Mouse (Mus musculus) bone marrow, adult 2 months (tissue): ENCODE results near the gene Wdr20. TPM values are rescaled to one million over a fixed set of nuclear protein-coding genes. Genes with fewer than 3 reads are reported as not detected.
"Not testable (repeated sequence)": the region's sequence is repeated elsewhere in the genome, so short reads cannot be mapped to it uniquely, and the experiment has no call there.

Experiments used
- H3K27ac ChIP-seq: fragments of 200-500 bp; 2 replicates; pipeline ENCODE4 v1.5.1; 2012; ENCODE audit warnings: low read depth, mild to moderate bottlenecking, control low read depth, inconsistent platforms, low read length; ENCODE audit not compliant: control insufficient read depth, poor library complexity, insufficient read depth
- H3K4me1 ChIP-seq: fragments of 200-500 bp; 2 replicates; pipeline ENCODE4 v1.6.1; 2011; ENCODE audit warnings: low read length; ENCODE audit not compliant: control insufficient read depth, insufficient read depth
- H3K4me3 ChIP-seq: fragments of 200-500 bp; replicated peaks from 2 replicates; pipeline ENCODE3; 2011; ENCODE audit warnings: mild to moderate bottlenecking, low read depth, low read length, control low read depth; ENCODE audit not compliant: control insufficient read depth
- CTCF ChIP-seq: fragments of 200-500 bp; IDR thresholded peaks from 2 replicates; pipeline ENCODE4 v1.5.1; 2011; ENCODE audit warnings: low read length, control low read depth; ENCODE audit not compliant: control insufficient read depth, insufficient read depth
- POLR2A ChIP-seq: fragments of 200-500 bp; IDR thresholded peaks from 2 replicates; pipeline ENCODE4 v1.6.1; 2011; ENCODE audit warnings: low read depth, mild to moderate bottlenecking, control low read depth, low read length, borderline replicate concordance; ENCODE audit not compliant: control insufficient read depth
- WGBS: fragments of 180-500 bp; shearing (Covaris S2); methylation state at CpG from one replicate; pipeline ENCODE4 v1.1.7; 2018; 5-methylcytosine and 5-hydroxymethylcytosine counted together
- polyA plus RNA-seq: library from polyadenylated mRNA; stranded (reverse); fragments of >200 nt; gene quantifications from 2 replicates; pipeline ENCODE4 v1.2.4, GENCODE M21; 2011; ENCODE audit warnings: low replicate concordance; ENCODE audit not compliant: missing spikeins, insufficient read depth, insufficient read length

Wdr20 gene
- polyA plus RNA-seq, 1 experiment = 16.6 TPM

DNA sequence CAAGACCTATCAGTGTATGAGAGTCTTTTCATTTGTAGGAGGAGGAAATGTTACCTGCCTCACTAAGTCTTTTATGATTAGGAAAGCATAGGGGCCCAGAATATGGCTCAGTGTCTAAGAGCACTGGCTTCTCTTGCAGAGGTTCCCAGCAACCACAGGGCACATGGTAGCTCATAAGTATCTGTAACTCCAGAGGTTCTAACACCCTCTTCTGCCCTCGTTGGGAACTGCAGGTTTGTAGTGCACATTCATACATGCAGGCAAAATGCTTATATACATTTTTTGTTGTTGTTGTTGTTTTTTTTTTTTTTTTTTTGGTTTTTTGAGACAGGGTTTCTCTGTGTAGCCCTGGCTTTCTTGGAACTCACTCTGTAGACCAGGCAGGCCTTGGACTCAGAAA is 11.3 kb upstream of the Wdr20 start:
- WGBS = 66% methylated on average over 1 of the region's 1 CpGs
- TF ChIP-seq CTCF (no peak), POLR2A (no peak)
- H3K4me1 ChIP-seq = no peaks in the 10 kb centered on the region
- no peak overlapping the region for H3K4me3 ChIP-seq
- no peak overlapping the region for H3K27ac ChIP-seq

DNA sequence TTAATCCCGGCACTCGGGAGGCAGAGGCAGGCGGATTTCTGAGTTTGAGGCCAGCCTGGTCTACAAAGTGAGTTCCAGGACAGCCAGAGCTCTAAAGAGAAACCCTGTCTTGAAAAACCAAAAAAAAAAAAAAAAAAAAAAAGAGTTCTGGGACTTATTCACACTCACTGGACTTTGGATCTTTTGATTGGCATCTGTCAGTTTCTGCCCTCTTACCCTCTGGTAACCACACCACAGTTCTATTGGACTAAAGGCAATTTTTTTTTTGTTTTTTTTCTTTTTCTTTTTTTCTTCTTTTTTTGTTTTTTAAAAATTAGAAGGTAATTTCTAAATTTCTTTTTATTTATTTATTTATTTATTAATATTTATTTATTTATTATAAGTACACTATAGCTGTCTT is 4.5 kb upstream of the Wdr20 start:
- H3K27ac ChIP-seq, H3K4me3 ChIP-seq, H3K4me1 ChIP-seq: not testable (repeated sequence)
- WGBS = 95% methylated on average over 3 of the region's 3 CpGs

DNA sequence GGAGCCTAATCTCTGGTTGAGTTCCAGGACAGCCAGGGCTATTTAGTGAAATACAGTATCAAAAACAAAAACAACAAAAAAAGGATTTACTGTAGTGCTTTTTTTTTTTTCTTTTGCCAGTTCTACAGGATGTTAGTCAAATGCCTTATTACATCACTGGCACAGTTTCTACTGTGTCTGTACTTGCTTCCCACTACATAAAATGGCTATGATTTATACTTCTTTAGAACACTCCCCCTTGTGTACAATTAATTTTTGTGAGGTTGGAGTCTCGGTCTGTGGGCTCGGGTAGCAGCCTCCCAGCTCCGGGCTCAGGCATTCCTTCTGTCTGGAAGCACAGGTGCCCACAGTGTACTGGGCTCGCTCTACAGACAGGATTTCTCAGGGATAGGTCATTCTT is 1.1 kb upstream of the Wdr20 start:
- peak overlapping the region; percentile 17 for H3K4me3 ChIP-seq
- WGBS = 7% methylated on average over 4 of the region's 4 CpGs
- no peaks in the 10 kb centered on the region; the same call in 1 of the 2 replicates for H3K4me1 ChIP-seq
- no peak for TF ChIP-seq POLR2A
- TF ChIP-seq CTCF = no peak
- H3K27ac ChIP-seq = no peak overlapping the region; the same call in 1 of the 2 replicates

DNA sequence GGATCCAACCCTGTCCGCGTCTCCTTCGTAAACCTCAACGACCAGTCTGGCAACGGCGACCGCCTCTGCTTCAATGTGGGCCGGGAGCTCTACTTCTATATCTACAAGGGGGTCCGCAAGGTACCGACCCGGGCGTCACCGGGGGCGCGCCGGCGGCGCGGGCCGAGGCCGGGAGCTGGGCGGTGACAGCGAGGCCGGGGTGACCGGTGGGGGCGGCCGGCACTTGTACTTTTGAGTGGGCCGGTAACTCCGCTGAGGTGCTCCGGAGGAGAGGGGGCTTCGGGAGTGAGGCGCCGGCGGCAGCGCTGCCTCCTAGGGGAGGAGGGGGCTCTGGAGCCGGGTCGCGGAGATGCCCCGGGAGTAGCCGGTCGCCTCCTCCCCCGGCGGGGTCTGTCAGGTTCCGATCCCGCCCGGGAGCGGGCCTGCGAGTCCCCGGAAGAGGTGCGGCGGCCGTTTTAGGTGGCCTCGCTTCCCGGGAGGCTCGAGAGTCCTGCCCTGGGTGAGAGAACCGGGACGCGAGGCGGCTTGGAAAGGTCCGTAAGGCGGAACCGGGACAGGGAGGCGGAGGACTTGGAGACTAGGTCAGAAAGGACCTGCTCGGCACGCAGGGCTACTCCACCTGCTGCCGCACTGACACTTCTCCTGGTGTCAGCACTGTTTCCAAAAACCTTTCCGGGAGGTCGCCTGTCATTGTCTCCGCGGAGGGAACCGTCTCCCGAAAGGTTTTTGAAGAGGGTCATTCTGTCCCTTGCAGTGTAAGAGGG is 596 bp downstream of the Wdr20 start:
- WGBS = under 1% methylated on average over 72 of the region's 72 CpGs
- TF ChIP-seq CTCF (no peak), POLR2A (peak; percentile 36; the same call in 1 of the 2 replicates)
- Histone ChIP-seq H3K4me1 (no peaks in the 10 kb centered on the region; the same call in 1 of the 2 replicates), H3K4me3 (peak overlapping the region; percentile 77), H3K27ac (peak overlapping the region; percentile 78)

DNA sequence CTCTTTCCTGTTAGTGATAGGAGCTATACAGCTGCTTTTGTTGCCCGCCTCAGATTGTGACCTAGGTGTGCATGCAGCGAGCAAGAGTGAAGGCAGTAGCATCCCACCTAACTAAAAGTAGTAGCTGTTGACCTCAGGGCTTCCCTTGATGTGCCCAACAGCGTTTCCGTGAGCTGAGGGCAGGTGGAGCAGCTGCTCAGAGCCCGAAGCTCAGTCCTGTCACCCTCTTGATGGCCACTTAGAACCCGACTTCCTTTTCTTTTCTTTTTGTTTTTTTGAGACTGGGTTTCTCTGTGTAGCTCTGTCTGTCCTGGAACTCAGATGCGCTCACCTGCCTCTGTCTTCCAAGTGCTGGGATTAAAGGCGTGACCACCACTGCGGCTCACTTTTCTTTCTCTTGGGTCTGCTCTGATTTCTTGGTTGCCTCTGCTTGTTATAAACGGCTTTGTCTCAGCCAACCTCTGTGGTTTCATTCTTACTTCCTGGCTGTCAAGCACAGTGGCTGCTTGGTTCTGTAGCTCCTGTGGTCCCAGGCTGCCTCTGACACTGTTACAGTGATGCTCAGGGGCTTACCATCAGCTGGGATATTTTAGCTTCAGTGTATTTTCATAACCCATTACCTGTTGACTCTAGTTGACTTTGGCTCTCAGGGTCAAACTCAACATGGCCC is 13.2 kb downstream of the Wdr20 start:
- TF ChIP-seq POLR2A (no peak), CTCF (no peak)
- Histone ChIP-seq H3K4me3 (no peak overlapping the region), H3K4me1 (no peaks in the 10 kb centered on the region; the same call in 1 of the 2 replicates), H3K27ac (no peak overlapping the region)
- WGBS = 19% methylated on average over 10 of the region's 10 CpGs

DNA sequence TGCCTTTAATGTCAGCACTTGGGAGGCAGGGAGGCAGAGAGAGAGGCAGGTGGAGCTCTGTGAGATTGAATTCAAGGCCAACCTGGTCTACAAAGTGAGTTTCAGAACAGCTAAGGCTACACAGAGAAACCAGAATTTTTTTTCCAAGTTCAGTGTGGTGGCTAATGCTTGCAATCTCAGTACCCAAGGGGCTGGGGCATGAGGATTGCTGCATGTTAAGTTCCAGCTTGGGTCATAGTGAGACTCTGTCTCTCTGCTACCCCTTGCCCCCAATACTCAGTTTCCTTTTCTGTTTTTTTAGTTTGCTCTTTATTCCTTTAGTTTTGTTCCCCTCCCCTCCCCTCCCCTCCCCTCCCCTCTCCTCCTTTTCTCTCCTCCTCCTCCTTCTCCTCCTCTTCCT is 15.0 kb downstream of the Wdr20 start:
- Histone ChIP-seq H3K27ac (no peak overlapping the region), H3K4me1 (no peaks in the 10 kb centered on the region; the same call in 1 of the 2 replicates), H3K4me3 (no peak overlapping the region)
- TF ChIP-seq CTCF (no peak), POLR2A (no peak)

DNA sequence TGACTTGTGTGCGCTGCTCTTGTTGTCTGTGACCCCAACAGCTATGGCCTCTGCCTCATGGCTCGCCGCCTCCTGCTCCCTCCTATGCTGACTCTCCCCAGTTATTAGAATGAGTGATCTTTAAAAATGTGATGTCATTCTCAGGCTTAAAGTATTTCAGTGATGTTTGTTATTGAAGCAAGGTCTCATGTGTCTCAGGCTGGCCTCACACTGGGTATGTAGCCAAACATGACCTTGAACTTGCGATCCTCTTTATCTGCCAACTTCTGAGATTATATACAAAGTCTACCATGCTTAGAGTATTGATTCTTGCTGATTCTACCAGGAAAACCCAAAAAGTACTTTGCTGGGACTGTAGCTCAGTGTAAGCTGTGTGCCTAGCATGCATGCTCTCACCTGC is 16.2 kb downstream of the Wdr20 start:
- Histone ChIP-seq H3K4me3 (no peak overlapping the region), H3K27ac (no peak overlapping the region), H3K4me1 (no peaks in the 10 kb centered on the region; the same call in 1 of the 2 replicates)
- no peak for TF ChIP-seq CTCF
- TF ChIP-seq POLR2A = no peak
- WGBS = 96% methylated on average over 4 of the region's 4 CpGs

DNA sequence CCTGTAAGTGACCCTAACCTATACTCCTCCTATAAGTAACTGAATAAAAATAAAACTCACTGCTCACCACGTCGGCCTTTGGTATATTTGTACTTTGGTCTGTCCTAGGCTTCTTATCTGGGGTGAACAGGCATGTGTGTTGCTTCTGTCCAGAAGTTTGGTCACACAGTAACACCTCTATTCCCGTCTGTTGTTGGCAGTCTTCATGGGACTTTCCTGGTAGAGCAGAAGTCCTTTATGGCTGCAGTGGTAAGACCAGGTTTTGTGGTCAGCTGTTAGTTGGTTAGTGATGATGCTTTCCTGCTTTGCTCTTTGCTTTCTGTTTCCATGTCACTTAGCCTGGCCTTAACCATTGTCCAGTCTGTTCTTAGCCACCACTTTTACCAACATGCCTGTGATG is 19.4 kb downstream of the Wdr20 start:
- Histone ChIP-seq H3K4me3 (no peak overlapping the region), H3K4me1 (no peaks in the 10 kb centered on the region), H3K27ac (no peak overlapping the region)
- WGBS = 20% methylated on average over 3 of the region's 3 CpGs
- no peak for TF ChIP-seq POLR2A
- TF ChIP-seq CTCF = no peak
